Mouse (Mus musculus): ENCODE data around the gene Rplp1. TPM values are rescaled to one million over a fixed set of nuclear protein-coding genes. Genes with fewer than 3 reads are reported as not detected.

The Rplp1 gene
- polyA plus RNA-seq, 1 experiment from 2014 or later = 1,000 TPM

- WGBS = 91% methylated on average over 3 of the region's 3 CpGs
- H3K36me3 ChIP-seq (ENCODE audit: control insufficient read depth, insufficient read depth, low read length) = peaks cover 8% of the 10 kb centered on the region; the same call in 1 of the 2 replicates
Observed at GRCm38 (mm10) chr9:61908341-61908740, 6.0 kb downstream of the Rplp1 start.

GRCm38 (mm10) chr9:61907621-61908295 is 6.6 kb downstream of the Rplp1 start:
- Histone ChIP-seq H3K36me3 (ENCODE audit: control insufficient read depth, insufficient read depth, low read length) (peaks cover 8% of the 10 kb centered on the region; the same call in 1 of the 2 replicates), H3K4me3 (ENCODE audit: low read depth, low read length) (no peak overlapping the region), H3K9ac (ENCODE audit: low read length) (no peak overlapping the region), H3K27me3 (ENCODE audit: control insufficient read depth, insufficient read depth, low read length) (no peaks in the 10 kb centered on the region), H3K27ac (ENCODE audit: low read depth, low read length) (no peak overlapping the region), H3K9me3 (ENCODE audit: control insufficient read depth, low read length) (no peaks in the 10 kb centered on the region), H3K4me2 (ENCODE audit: low read depth, low read length, severe bottlenecking) (no peak overlapping the region), H3K4me1 (replicated peaks; ENCODE audit: control insufficient read depth, insufficient read depth, low read length) (no peaks in the 10 kb centered on the region)
- ATAC-seq (replicated peaks; ENCODE audit: low FRiP score) (no peak), DNase-seq (ENCODE audit: low spot score) (peak; percentile 46)
- WGBS = 95% methylated on average over 4 of the region's 4 CpGs

More at GRCm38 (mm10) chr9:61908341-61908740, 6.0 kb downstream of the Rplp1 start:
- ATAC-seq (replicated peaks; ENCODE audit: low FRiP score) = no peak
- DNase-seq (ENCODE audit: low spot score) = no peak
- no peak overlapping the region for H3K4me3 ChIP-seq (ENCODE audit: low read depth, low read length)
- no peak overlapping the region for H3K27ac ChIP-seq (ENCODE audit: low read depth, low read length)
- H3K9me3 ChIP-seq (ENCODE audit: control insufficient read depth, low read length) = no peaks in the 10 kb centered on the region
- no peaks in the 10 kb centered on the region for H3K4me1 ChIP-seq (replicated peaks; ENCODE audit: control insufficient read depth, insufficient read depth, low read length)
- no peak overlapping the region for H3K4me2 ChIP-seq (ENCODE audit: low read depth, low read length, severe bottlenecking)
- no peaks in the 10 kb centered on the region for H3K27me3 ChIP-seq (ENCODE audit: control insufficient read depth, insufficient read depth, low read length)
- no peak overlapping the region for H3K9ac ChIP-seq (ENCODE audit: low read length)

GRCm38 (mm10) chr9:61906912-61907311 is 7.4 kb downstream of the Rplp1 start:
- no peak for ATAC-seq (replicated peaks; ENCODE audit: low FRiP score)
- H3K4me2 ChIP-seq (ENCODE audit: low read depth, low read length, severe bottlenecking) = no peak overlapping the region
- H3K4me3 ChIP-seq (ENCODE audit: low read depth, low read length) = no peak overlapping the region
- peak; percentile 72 for DNase-seq (ENCODE audit: low spot score)
- 65% methylated on average over 10 of the region's 10 CpGs for WGBS
- no peak overlapping the region for H3K9ac ChIP-seq (ENCODE audit: low read length)
- H3K27me3 ChIP-seq (ENCODE audit: control insufficient read depth, insufficient read depth, low read length) = no peaks in the 10 kb centered on the region
- no peaks in the 10 kb centered on the region for H3K9me3 ChIP-seq (ENCODE audit: control insufficient read depth, low read length)
- H3K4me1 ChIP-seq (replicated peaks; ENCODE audit: control insufficient read depth, insufficient read depth, low read length) = no peaks in the 10 kb centered on the region
- peaks cover 3% of the 10 kb centered on the region; the same call in 1 of the 2 replicates for H3K36me3 ChIP-seq (ENCODE audit: control insufficient read depth, insufficient read depth, low read length)
- no peak overlapping the region for H3K27ac ChIP-seq (ENCODE audit: low read depth, low read length)

GRCm38 (mm10) chr9:61905576-61905975 is 8.8 kb downstream of the Rplp1 start:
- H3K27me3 ChIP-seq (ENCODE audit: control insufficient read depth, insufficient read depth, low read length) = no peaks in the 10 kb centered on the region
- no peak overlapping the region for H3K4me3 ChIP-seq (ENCODE audit: low read depth, low read length)
- H3K9me3 ChIP-seq (ENCODE audit: control insufficient read depth, low read length) = no peaks in the 10 kb centered on the region
- DNase-seq (ENCODE audit: low spot score) (no peak), ATAC-seq (replicated peaks; ENCODE audit: low FRiP score) (no peak)
- peaks cover 4% of the 10 kb centered on the region; the same call in 1 of the 2 replicates for H3K4me1 ChIP-seq (replicated peaks; ENCODE audit: control insufficient read depth, insufficient read depth, low read length)
- H3K4me2 ChIP-seq (ENCODE audit: low read depth, low read length, severe bottlenecking) = no peak overlapping the region
- 74% methylated on average over 5 of the region's 5 CpGs for WGBS
- no peak overlapping the region for H3K9ac ChIP-seq (ENCODE audit: low read length)
- H3K36me3 ChIP-seq (ENCODE audit: control insufficient read depth, insufficient read depth, low read length) = no peaks in the 10 kb centered on the region
- H3K27ac ChIP-seq (ENCODE audit: low read depth, low read length) = no peak overlapping the region

GRCm38 (mm10) chr9:61904201-61904600 is 10.1 kb downstream of the Rplp1 start:
- Histone ChIP-seq H3K9ac (ENCODE audit: low read length) (no peak overlapping the region), H3K9me3 (ENCODE audit: control insufficient read depth, low read length) (no peaks in the 10 kb centered on the region), H3K36me3 (ENCODE audit: control insufficient read depth, insufficient read depth, low read length) (no peaks in the 10 kb centered on the region), H3K4me1 (replicated peaks; ENCODE audit: control insufficient read depth, insufficient read depth, low read length) (peaks cover 4% of the 10 kb centered on the region; the same call in 1 of the 2 replicates), H3K4me2 (ENCODE audit: low read depth, low read length, severe bottlenecking) (no peak overlapping the region), H3K27ac (ENCODE audit: low read depth, low read length) (no peak overlapping the region), H3K27me3 (ENCODE audit: control insufficient read depth, insufficient read depth, low read length) (peaks cover 2% of the 10 kb centered on the region; the same call in 1 of the 2 replicates), H3K4me3 (ENCODE audit: low read depth, low read length) (no peak overlapping the region)
- ATAC-seq (replicated peaks; ENCODE audit: low FRiP score) = no peak
- no peak for DNase-seq (ENCODE audit: low spot score)
- WGBS = 62% methylated on average over 7 of the region's 7 CpGs

- Histone ChIP-seq H3K36me3 (ENCODE audit: control insufficient read depth, insufficient read depth, low read length) (no peaks in the 10 kb centered on the region), H3K9ac (ENCODE audit: low read length) (no peak overlapping the region), H3K27me3 (ENCODE audit: control insufficient read depth, insufficient read depth, low read length) (peaks cover 7% of the 10 kb centered on the region; the same call in 1 of the 2 replicates), H3K4me2 (ENCODE audit: low read depth, low read length, severe bottlenecking) (no peak overlapping the region), H3K9me3 (ENCODE audit: control insufficient read depth, low read length) (no peaks in the 10 kb centered on the region), H3K27ac (ENCODE audit: low read depth, low read length) (no peak overlapping the region), H3K4me3 (ENCODE audit: low read depth, low read length) (no peak overlapping the region), H3K4me1 (replicated peaks; ENCODE audit: control insufficient read depth, insufficient read depth, low read length) (peaks cover 4% of the 10 kb centered on the region; the same call in 1 of the 2 replicates)
- ATAC-seq (replicated peaks; ENCODE audit: low FRiP score) (no peak), DNase-seq (ENCODE audit: low spot score) (no peak)
- WGBS = 64% methylated on average over 9 of the region's 9 CpGs
Observed at GRCm38 (mm10) chr9:61902445-61902844, 11.9 kb downstream of the Rplp1 start.

GRCm38 (mm10) chr9:61901574-61901973 is 12.8 kb downstream of the Rplp1 start:
- H3K9ac ChIP-seq (ENCODE audit: low read length) = no peak overlapping the region
- H3K4me1 ChIP-seq (replicated peaks; ENCODE audit: control insufficient read depth, insufficient read depth, low read length) = peaks cover 4% of the 10 kb centered on the region; the same call in 1 of the 2 replicates
- H3K27me3 ChIP-seq (ENCODE audit: control insufficient read depth, insufficient read depth, low read length) = peaks cover 9% of the 10 kb centered on the region; the same call in 1 of the 2 replicates
- H3K36me3 ChIP-seq (ENCODE audit: control insufficient read depth, insufficient read depth, low read length) = no peaks in the 10 kb centered on the region
- no peak for DNase-seq (ENCODE audit: low spot score)
- no peak overlapping the region for H3K4me3 ChIP-seq (ENCODE audit: low read depth, low read length)
- no peak for ATAC-seq (replicated peaks; ENCODE audit: low FRiP score)
- H3K9me3 ChIP-seq (ENCODE audit: control insufficient read depth, low read length) = no peaks in the 10 kb centered on the region
- no peak overlapping the region for H3K27ac ChIP-seq (ENCODE audit: low read depth, low read length)
- WGBS = 79% methylated on average over 4 of the region's 4 CpGs
- H3K4me2 ChIP-seq (ENCODE audit: low read depth, low read length, severe bottlenecking) = no peak overlapping the region

- peaks cover 9% of the 10 kb centered on the region; the same call in 1 of the 2 replicates for H3K27me3 ChIP-seq (ENCODE audit: control insufficient read depth, insufficient read depth, low read length)
- ATAC-seq (replicated peaks; ENCODE audit: low FRiP score) (no peak), DNase-seq (ENCODE audit: low spot score) (peak; percentile 91)
- WGBS = 5% methylated on average over 16 of the region's 16 CpGs
- H3K4me1 ChIP-seq (replicated peaks; ENCODE audit: control insufficient read depth, insufficient read depth, low read length) = peaks cover 4% of the 10 kb centered on the region; the same call in 1 of the 2 replicates
- H3K4me2 ChIP-seq (ENCODE audit: low read depth, low read length, severe bottlenecking) = peak overlapping the region; percentile 35; the same call in 1 of the 2 replicates
- no peaks in the 10 kb centered on the region for H3K9me3 ChIP-seq (ENCODE audit: control insufficient read depth, low read length)
- H3K36me3 ChIP-seq (ENCODE audit: control insufficient read depth, insufficient read depth, low read length) = no peaks in the 10 kb centered on the region
- H3K4me3 ChIP-seq (ENCODE audit: low read depth, low read length) = no peak overlapping the region
- H3K27ac ChIP-seq (ENCODE audit: low read depth, low read length) = no peak overlapping the region
- H3K9ac ChIP-seq (ENCODE audit: low read length) = no peak overlapping the region
Observed at GRCm38 (mm10) chr9:61899804-61900203, 14.5 kb downstream of the Rplp1 start.
